Mouse (Mus musculus): ENCODE results near the gene Shisa9. TPM values are rescaled to one million over a fixed set of nuclear protein-coding genes. Genes with fewer than 3 reads are reported as not detected.

Gene Shisa9
- polyA plus RNA-seq, 1 experiment from 2014 or later, result 3.9 TPM

DNA sequence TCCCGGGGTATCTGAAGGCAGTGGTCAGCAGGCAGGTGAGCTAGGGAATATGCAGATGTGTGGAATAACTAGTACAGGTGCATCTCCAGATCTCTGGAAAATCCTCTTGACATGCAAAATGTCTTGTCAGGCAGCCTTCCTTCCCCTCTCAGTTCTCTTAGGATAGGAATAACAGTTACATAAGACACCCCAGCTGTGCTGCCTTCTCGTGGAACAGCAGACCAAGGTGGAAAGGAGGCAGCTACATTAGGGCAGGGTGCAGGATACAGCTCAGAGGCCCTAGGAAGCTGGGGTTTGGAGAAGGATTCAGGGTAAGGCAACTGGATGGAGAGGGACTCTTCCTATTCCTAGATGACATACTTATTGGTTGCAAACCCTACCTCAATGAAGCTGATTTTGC lies 111.5 kb downstream of the Shisa9 start:
- no peaks in the 10 kb centered on the region for H3K36me3 ChIP-seq (ENCODE audit: inconsistent target)

DNA sequence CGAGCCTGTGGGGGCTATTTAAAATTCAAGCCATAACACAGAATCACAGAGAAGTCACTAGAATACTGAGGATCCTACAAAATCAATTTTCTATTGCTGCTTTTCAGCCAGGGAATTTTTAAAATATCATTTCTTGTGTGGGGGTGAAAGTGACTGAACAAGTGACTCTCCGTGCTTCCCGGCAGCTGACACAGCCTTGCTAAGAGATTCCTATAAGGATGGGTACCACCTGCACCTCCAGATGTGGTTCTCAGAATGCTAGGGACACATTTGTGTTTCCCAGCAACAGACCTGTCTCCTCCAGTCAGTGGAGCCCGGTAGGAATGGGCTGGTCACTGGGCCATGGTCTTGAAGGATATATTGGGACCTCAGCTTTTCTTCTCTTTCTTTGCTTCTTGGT lies 124.5 kb downstream of the Shisa9 start:
- Histone ChIP-seq H3K79me2 (ENCODE audit: inconsistent target) (no peaks in the 10 kb centered on the region), H3K4me3 (ENCODE audit: inconsistent target) (no peak overlapping the region), H3K27ac (no peak overlapping the region), H3K36me3 (ENCODE audit: inconsistent target) (no peaks in the 10 kb centered on the region)
- whole genome bisulfite sequencing (ENCODE audit: missing documents), result 95% methylated on average over 4 of the region's 4 CpGs

More for the DNA sequence above, 111.5 kb downstream of the Shisa9 start:
- 76% methylated on average over 2 of the region's 2 CpGs for WGBS (ENCODE audit: missing documents)
- Histone ChIP-seq H3K4me3 (ENCODE audit: inconsistent target) (no peak overlapping the region), H3K79me2 (ENCODE audit: inconsistent target) (no peaks in the 10 kb centered on the region), H3K27ac (no peak overlapping the region)

DNA sequence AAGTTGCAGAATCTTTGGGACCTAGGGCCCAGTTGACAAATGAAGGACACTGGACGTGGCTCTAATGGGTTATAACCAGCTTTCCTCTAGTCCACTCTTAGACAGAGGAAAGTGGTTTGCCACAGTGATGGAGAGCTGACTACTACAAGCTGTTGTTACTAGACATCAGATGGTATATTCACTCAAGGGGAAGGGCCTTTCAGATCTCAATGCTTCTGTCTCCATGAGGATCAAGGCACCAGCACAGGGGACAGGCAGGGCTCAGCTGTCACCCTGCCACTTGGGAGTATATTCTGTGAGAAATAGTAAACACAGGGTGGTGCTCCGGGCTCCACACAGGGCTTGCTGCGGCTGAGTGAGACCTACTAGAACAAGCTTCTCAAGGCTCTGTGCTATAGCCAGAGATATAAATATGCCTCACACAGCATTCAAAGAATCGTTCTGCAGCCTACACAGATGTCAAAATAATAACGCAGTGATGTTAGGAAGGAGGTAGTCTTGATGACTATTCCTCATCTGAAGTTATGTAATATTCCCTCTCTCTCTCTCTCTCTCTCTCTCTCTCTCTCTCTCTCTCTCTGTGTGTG lies 127.0 kb downstream of the Shisa9 start:
- H3K79me2 ChIP-seq (ENCODE audit: inconsistent target), result no peaks in the 10 kb centered on the region
- no peaks in the 10 kb centered on the region for H3K36me3 ChIP-seq (ENCODE audit: inconsistent target)
- no peak overlapping the region for H3K4me3 ChIP-seq (ENCODE audit: inconsistent target)
- H3K27ac ChIP-seq, result no peak overlapping the region
- 94% methylated on average over 5 of the region's 5 CpGs for WGBS (ENCODE audit: missing documents)

GRCm38 (mm10) chr16:12114396-12114795 lies 130.5 kb downstream of the Shisa9 start:
- Histone ChIP-seq H3K4me3 (ENCODE audit: inconsistent target) (no peak overlapping the region), H3K36me3 (ENCODE audit: inconsistent target) (no peaks in the 10 kb centered on the region), H3K79me2 (ENCODE audit: inconsistent target) (no peaks in the 10 kb centered on the region), H3K27ac (no peak overlapping the region)
- 86% methylated on average over 3 of the region's 5 CpGs for WGBS (ENCODE audit: missing documents)

GRCm38 (mm10) chr16:12115040-12115856 lies 131.3 kb downstream of the Shisa9 start:
- Histone ChIP-seq H3K27ac (no peak overlapping the region), H3K4me3 (ENCODE audit: inconsistent target) (no peak overlapping the region), H3K79me2 (ENCODE audit: inconsistent target) (no peaks in the 10 kb centered on the region), H3K36me3 (ENCODE audit: inconsistent target) (no peaks in the 10 kb centered on the region)
- whole genome bisulfite sequencing (ENCODE audit: missing documents), result 79% methylated on average over 7 of the region's 7 CpGs

DNA sequence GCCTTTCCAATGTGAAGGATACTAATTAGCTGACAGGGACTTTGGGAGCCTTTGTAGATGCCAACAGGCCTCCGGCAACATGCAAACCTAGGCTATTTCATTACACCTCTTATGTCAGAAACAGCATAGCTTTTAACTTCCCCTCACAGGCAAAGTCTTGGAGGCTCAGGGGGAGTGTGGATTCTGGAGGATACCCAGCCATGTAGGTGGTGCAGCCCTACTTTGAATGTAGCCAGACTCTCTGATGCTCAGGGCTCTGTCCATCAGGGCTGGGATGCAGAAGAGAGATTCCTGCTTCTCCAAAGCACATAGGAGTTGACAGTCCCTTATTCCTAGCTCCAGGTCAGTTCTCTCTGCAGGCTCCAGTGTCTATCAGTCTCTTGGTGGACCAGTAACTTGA lies 133.0 kb downstream of the Shisa9 start:
- WGBS (ENCODE audit: missing documents), result 100% methylated on average over 1 of the region's 1 CpGs
- no peaks in the 10 kb centered on the region for H3K79me2 ChIP-seq (ENCODE audit: inconsistent target)

GRCm38 (mm10) chr16:12119463-12119862 lies 135.6 kb downstream of the Shisa9 start:
- Histone ChIP-seq H3K27ac (no peak overlapping the region), H3K4me3 (ENCODE audit: inconsistent target) (no peak overlapping the region), H3K36me3 (ENCODE audit: inconsistent target) (no peaks in the 10 kb centered on the region), H3K79me2 (ENCODE audit: inconsistent target) (no peaks in the 10 kb centered on the region)
- 90% methylated on average over 3 of the region's 3 CpGs for WGBS (ENCODE audit: missing documents)

More for the DNA sequence above, 133.0 kb downstream of the Shisa9 start:
- H3K36me3 ChIP-seq (ENCODE audit: inconsistent target), result no peaks in the 10 kb centered on the region
- H3K27ac ChIP-seq, result no peak overlapping the region
- H3K4me3 ChIP-seq (ENCODE audit: inconsistent target), result no peak overlapping the region

DNA sequence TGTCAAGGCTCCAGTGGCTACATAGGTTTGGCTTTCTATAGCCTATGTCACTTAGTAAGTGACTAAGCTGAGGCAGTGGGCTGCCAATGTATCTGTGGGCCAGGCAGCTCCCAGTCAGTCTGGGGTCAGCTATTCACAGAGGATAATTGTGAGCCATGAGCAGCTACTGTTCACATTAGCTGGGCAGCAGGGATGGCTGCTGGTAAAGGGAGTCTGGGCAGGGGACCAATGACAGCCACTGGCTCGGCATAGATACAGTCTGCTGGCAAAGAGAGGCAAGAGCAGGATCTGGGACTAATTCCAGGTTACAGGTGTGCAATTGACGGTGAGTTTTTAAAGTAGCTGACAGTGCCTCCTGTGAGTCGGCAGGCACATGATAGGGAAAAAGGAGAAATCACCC lies 145.9 kb downstream of the Shisa9 start:
- no peak overlapping the region for H3K4me3 ChIP-seq (ENCODE audit: inconsistent target)
- H3K36me3 ChIP-seq (ENCODE audit: inconsistent target), result no peaks in the 10 kb centered on the region
- H3K79me2 ChIP-seq (ENCODE audit: inconsistent target), result no peaks in the 10 kb centered on the region
- 95% methylated on average over 3 of the region's 3 CpGs for WGBS (ENCODE audit: missing documents)
- H3K27ac ChIP-seq, result no peak overlapping the region

GRCm38 (mm10) chr16:12146666-12147065 lies 162.8 kb downstream of the Shisa9 start:
- no peaks in the 10 kb centered on the region for H3K79me2 ChIP-seq (ENCODE audit: inconsistent target)
- no peaks in the 10 kb centered on the region for H3K36me3 ChIP-seq (ENCODE audit: inconsistent target)

GRCm38 (mm10) chr16:12151986-12152385 lies 168.1 kb downstream of the Shisa9 start:
- no peaks in the 10 kb centered on the region for H3K36me3 ChIP-seq (ENCODE audit: inconsistent target)
- H3K79me2 ChIP-seq (ENCODE audit: inconsistent target), result no peaks in the 10 kb centered on the region
- H3K4me3 ChIP-seq (ENCODE audit: inconsistent target), result no peak overlapping the region
- WGBS (ENCODE audit: missing documents), result 98% methylated on average over 4 of the region's 4 CpGs
- no peak overlapping the region for H3K27ac ChIP-seq

More at GRCm38 (mm10) chr16:12146666-12147065, 162.8 kb downstream of the Shisa9 start:
- Histone ChIP-seq H3K27ac (no peak overlapping the region), H3K4me3 (ENCODE audit: inconsistent target) (no peak overlapping the region)

DNA sequence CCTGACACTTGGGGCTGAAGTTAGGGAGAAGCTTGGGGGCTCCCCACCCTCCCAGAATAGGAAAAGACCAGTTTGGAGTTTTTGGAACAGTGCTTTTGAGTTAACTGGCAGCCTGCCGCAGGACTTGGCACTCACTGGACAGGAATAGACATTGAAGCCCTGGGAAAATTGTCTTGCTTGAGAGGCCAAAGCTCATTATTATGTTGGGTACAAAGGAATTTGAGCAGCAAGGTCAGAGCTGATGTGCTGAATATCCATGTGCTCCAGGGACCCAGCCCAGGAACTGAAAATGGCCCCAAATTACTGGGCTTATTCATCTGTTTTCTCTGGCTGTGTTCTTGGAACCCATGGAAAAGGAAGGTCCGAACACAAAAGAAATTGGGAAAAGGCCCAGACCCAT lies 170.6 kb downstream of the Shisa9 start:
- Histone ChIP-seq H3K4me3 (ENCODE audit: inconsistent target) (no peak overlapping the region), H3K27ac (no peak overlapping the region), H3K36me3 (ENCODE audit: inconsistent target) (no peaks in the 10 kb centered on the region), H3K79me2 (ENCODE audit: inconsistent target) (no peaks in the 10 kb centered on the region)
- WGBS (ENCODE audit: missing documents), result 89% methylated on average over 2 of the region's 2 CpGs

DNA sequence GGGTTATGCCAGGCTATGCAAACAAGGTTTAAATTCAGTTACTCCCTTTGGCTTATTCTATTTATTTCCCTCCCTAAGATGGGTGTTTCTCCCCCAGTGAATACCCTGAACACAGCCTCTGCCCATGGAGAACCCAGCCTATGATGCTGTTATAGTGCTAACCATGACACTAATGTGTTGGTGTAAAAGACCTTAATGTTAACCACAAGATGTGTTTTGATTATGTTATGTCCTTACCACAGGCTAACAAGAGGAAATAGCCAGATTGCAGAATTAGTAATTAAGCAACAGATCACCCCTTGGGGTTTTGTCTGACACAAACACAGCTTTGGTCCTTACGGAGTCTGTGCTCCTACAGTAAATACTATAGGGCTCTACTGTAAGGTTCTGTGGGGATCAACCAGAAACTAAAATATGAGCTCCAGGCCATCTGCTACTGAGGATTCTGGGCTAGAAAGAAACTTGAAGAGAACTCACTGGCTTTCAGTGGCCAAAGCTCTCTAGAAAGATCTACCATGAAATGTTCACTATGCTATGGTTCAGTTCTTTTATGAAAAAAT lies 189.6 kb downstream of the Shisa9 start:
- no peak overlapping the region for H3K27ac ChIP-seq
- no peaks in the 10 kb centered on the region for H3K36me3 ChIP-seq (ENCODE audit: inconsistent target)
- 82% methylated on average over 1 of the region's 1 CpGs for WGBS (ENCODE audit: missing documents)
- H3K4me3 ChIP-seq (ENCODE audit: inconsistent target), result no peak overlapping the region
- H3K79me2 ChIP-seq (ENCODE audit: inconsistent target), result no peaks in the 10 kb centered on the region

DNA sequence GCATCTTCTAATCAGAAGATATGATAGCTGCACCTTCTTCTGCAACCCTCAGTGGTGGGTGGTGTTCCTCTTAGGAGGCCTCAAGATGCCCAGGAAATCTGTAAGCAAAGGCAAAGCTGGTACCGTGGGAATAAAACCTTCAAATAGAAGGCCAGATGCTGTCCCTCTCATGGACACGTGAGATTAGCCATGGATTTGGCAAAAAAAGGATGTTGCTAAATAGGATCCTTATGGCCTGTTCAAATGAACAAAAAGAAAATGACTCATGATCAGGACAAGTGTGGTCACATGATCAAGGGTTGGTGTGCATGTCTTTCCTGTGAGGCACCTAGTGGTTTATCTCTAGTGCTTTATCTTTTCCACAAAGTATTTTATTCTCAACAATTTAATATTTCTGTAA lies 194.1 kb downstream of the Shisa9 start:
- no peak overlapping the region for H3K27ac ChIP-seq
- 84% methylated on average over 2 of the region's 2 CpGs for WGBS (ENCODE audit: missing documents)
- no peaks in the 10 kb centered on the region for H3K79me2 ChIP-seq (ENCODE audit: inconsistent target)
- no peaks in the 10 kb centered on the region for H3K36me3 ChIP-seq (ENCODE audit: inconsistent target)
- no peak overlapping the region for H3K4me3 ChIP-seq (ENCODE audit: inconsistent target)

GRCm38 (mm10) chr16:12189739-12190138 lies 205.8 kb downstream of the Shisa9 start:
- no peaks in the 10 kb centered on the region for H3K79me2 ChIP-seq (ENCODE audit: inconsistent target)
- no peak overlapping the region for H3K27ac ChIP-seq
- WGBS (ENCODE audit: missing documents), result 10% methylated on average over 2 of the region's 2 CpGs
- H3K36me3 ChIP-seq (ENCODE audit: inconsistent target), result no peaks in the 10 kb centered on the region
- no peak overlapping the region for H3K4me3 ChIP-seq (ENCODE audit: inconsistent target)

GRCm38 (mm10) chr16:12196841-12197240 lies 212.9 kb downstream of the Shisa9 start:
- WGBS (ENCODE audit: missing documents), result 92% methylated on average over 4 of the region's 4 CpGs
- no peak overlapping the region for H3K4me3 ChIP-seq (ENCODE audit: inconsistent target)

More at GRCm38 (mm10) chr16:12196841-12197240, 212.9 kb downstream of the Shisa9 start:
- Histone ChIP-seq H3K36me3 (ENCODE audit: inconsistent target) (no peaks in the 10 kb centered on the region), H3K79me2 (ENCODE audit: inconsistent target) (no peaks in the 10 kb centered on the region), H3K27ac (no peak overlapping the region)

Data from macrophage (primary cell).